Mouse (Mus musculus): ENCODE data around the gene Olfr732.

Gene Olfr732

GRCm38 (mm10) chr14:50284106-50284505 is at the start of gene Olfr732:
Olfr732 (minus strand) TSS chr14:50284206.
- DNase-seq, result no peak

- no peak for DNase-seq
Measured at GRCm38 (mm10) chr14:50326661-50327060, 42.7 kb upstream of the Olfr732 start, which contains the start of gene Olfr734. Olfr734 (minus strand) TSS chr14:50326761.

- no peak for DNase-seq
Measured at GRCm38 (mm10) chr14:50301422-50301821, 17.4 kb upstream of the Olfr732 start, which contains the start of gene Olfr733. Olfr733 (minus strand) TSS chr14:50301522.

- no peak for DNase-seq
Measured at GRCm38 (mm10) chr14:50241766-50242165, 42.2 kb downstream of the Olfr732 start, which contains the start of gene Olfr731. Olfr731 (minus strand) TSS chr14:50241866.

Measured in thymus, postnatal 25 days (tissue).